Mouse (Mus musculus): ENCODE data around the gene Cpa1. TPM values are rescaled to one million over a fixed set of nuclear protein-coding genes. Genes with fewer than 3 reads are reported as not detected.

Gene Cpa1
- total and polyA plus RNA-seq, 2 experiments from 2014 or later, result 0.51 to 0.60 TPM

GRCm38 (mm10) chr6:30667585-30667984, 28.6 kb downstream of the Cpa1 start:
- no peaks in the 10 kb centered on the region for H3K27me3 ChIP-seq (ENCODE audit: insufficient read depth, low read length)
- no peak overlapping the region for H3K4me3 ChIP-seq (ENCODE audit: low read depth, low read length)
- TF ChIP-seq CTCF (IDR thresholded peaks at IDR 0.05), result no peak
- H3K4me2 ChIP-seq (ENCODE audit: low read depth, low read length, poor library complexity, severe bottlenecking), result no peak overlapping the region
- H3K9me3 ChIP-seq (ENCODE audit: low read length), result no peaks in the 10 kb centered on the region
- no peak for DNase-seq (ENCODE audit: low spot score)
- WGBS, result 29% methylated on average over 5 of the region's 5 CpGs
- peak overlapping the region; percentile 43; the same call in 1 of the 2 replicates for H3K27ac ChIP-seq (ENCODE audit: low read depth, low read length)
- no peak overlapping the region for H3K9ac ChIP-seq (replicated peaks; ENCODE audit: low read length, poor library complexity, severe bottlenecking)
- no peaks in the 10 kb centered on the region for H3K36me3 ChIP-seq (ENCODE audit: insufficient read depth, low read length)
- ATAC-seq (ENCODE audit: low FRiP score), result no peak
- H3K4me1 ChIP-seq (ENCODE audit: insufficient read depth, low read length), result no peaks in the 10 kb centered on the region; the same call in 1 of the 2 replicates

GRCm38 (mm10) chr6:30671696-30672095, 32.7 kb downstream of the Cpa1 start:
- Histone ChIP-seq H3K27ac (ENCODE audit: low read depth, low read length) (no peak overlapping the region), H3K4me1 (ENCODE audit: insufficient read depth, low read length) (peaks cover 17% of the 10 kb centered on the region; the same call in 1 of the 2 replicates), H3K9me3 (ENCODE audit: low read length) (no peaks in the 10 kb centered on the region), H3K9ac (replicated peaks; ENCODE audit: low read length, poor library complexity, severe bottlenecking) (no peak overlapping the region), H3K27me3 (ENCODE audit: insufficient read depth, low read length) (no peaks in the 10 kb centered on the region), H3K4me2 (ENCODE audit: low read depth, low read length, poor library complexity, severe bottlenecking) (no peak overlapping the region), H3K4me3 (ENCODE audit: low read depth, low read length) (no peak overlapping the region), H3K36me3 (ENCODE audit: insufficient read depth, low read length) (no peaks in the 10 kb centered on the region)
- TF ChIP-seq CTCF (IDR thresholded peaks at IDR 0.05), result no peak
- ATAC-seq (ENCODE audit: low FRiP score) (no peak), DNase-seq (ENCODE audit: low spot score) (no peak)
- 77% methylated on average over 5 of the region's 5 CpGs for WGBS

- ATAC-seq (ENCODE audit: low FRiP score), result no peak
- peak; percentile 64 for DNase-seq (ENCODE audit: low spot score)
These were observed 34.9 kb downstream of the Cpa1 start for GRCm38 (mm10) chr6:30673764-30674561.

GRCm38 (mm10) chr6:30674714-30675280, 35.8 kb downstream of the Cpa1 start:
- no peak overlapping the region for H3K4me3 ChIP-seq (ENCODE audit: low read depth, low read length)
- peak; percentile 41; the same call in 1 of the 2 replicates for ATAC-seq (ENCODE audit: low FRiP score)
- no peak for TF ChIP-seq CTCF (IDR thresholded peaks at IDR 0.05)
- no peaks in the 10 kb centered on the region for H3K36me3 ChIP-seq (ENCODE audit: insufficient read depth, low read length)
- H3K27me3 ChIP-seq (ENCODE audit: insufficient read depth, low read length), result no peaks in the 10 kb centered on the region
- peak; percentile 65 for DNase-seq (ENCODE audit: low spot score)
- peak overlapping the region; percentile 84 for H3K27ac ChIP-seq (ENCODE audit: low read depth, low read length)
- peaks cover 22% of the 10 kb centered on the region; the same call in 1 of the 2 replicates for H3K4me1 ChIP-seq (ENCODE audit: insufficient read depth, low read length)
- WGBS, result 21% methylated on average over 9 of the region's 9 CpGs
- no peak overlapping the region for H3K9ac ChIP-seq (replicated peaks; ENCODE audit: low read length, poor library complexity, severe bottlenecking)
- H3K4me2 ChIP-seq (ENCODE audit: low read depth, low read length, poor library complexity, severe bottlenecking), result peak overlapping the region; percentile 16; the same call in 1 of the 2 replicates
- no peaks in the 10 kb centered on the region for H3K9me3 ChIP-seq (ENCODE audit: low read length)

More at GRCm38 (mm10) chr6:30673764-30674561, 34.9 kb downstream of the Cpa1 start:
- no peak overlapping the region for H3K4me3 ChIP-seq (ENCODE audit: low read depth, low read length)
- no peaks in the 10 kb centered on the region for H3K27me3 ChIP-seq (ENCODE audit: insufficient read depth, low read length)
- WGBS, result 24% methylated on average over 14 of the region's 14 CpGs
- H3K9me3 ChIP-seq (ENCODE audit: low read length), result no peaks in the 10 kb centered on the region
- peak overlapping the region; percentile 84 for H3K27ac ChIP-seq (ENCODE audit: low read depth, low read length)
- peak overlapping the region; percentile 29; the same call in 1 of the 2 replicates for H3K9ac ChIP-seq (replicated peaks; ENCODE audit: low read length, poor library complexity, severe bottlenecking)
- TF ChIP-seq CTCF (IDR thresholded peaks at IDR 0.05), result no peak
- H3K4me2 ChIP-seq (ENCODE audit: low read depth, low read length, poor library complexity, severe bottlenecking), result peak overlapping the region; percentile 23; the same call in 1 of the 2 replicates
- H3K36me3 ChIP-seq (ENCODE audit: insufficient read depth, low read length), result no peaks in the 10 kb centered on the region
- peaks cover 20% of the 10 kb centered on the region; the same call in 1 of the 2 replicates for H3K4me1 ChIP-seq (ENCODE audit: insufficient read depth, low read length)

- Histone ChIP-seq H3K4me2 (ENCODE audit: low read depth, low read length, poor library complexity, severe bottlenecking) (peak overlapping the region; percentile 26), H3K9me3 (ENCODE audit: low read length) (no peaks in the 10 kb centered on the region), H3K4me3 (ENCODE audit: low read depth, low read length) (no peak overlapping the region), H3K4me1 (ENCODE audit: insufficient read depth, low read length) (peaks cover 22% of the 10 kb centered on the region; the same call in 1 of the 2 replicates), H3K36me3 (ENCODE audit: insufficient read depth, low read length) (no peaks in the 10 kb centered on the region), H3K9ac (replicated peaks; ENCODE audit: low read length, poor library complexity, severe bottlenecking) (peak overlapping the region; percentile 39; the same call in 1 of the 2 replicates), H3K27ac (ENCODE audit: low read depth, low read length) (peak overlapping the region; percentile 84), H3K27me3 (ENCODE audit: insufficient read depth, low read length) (no peaks in the 10 kb centered on the region)
- peak; percentile 61; the same call in 1 of the 2 replicates for ATAC-seq (ENCODE audit: low FRiP score)
- TF ChIP-seq CTCF (IDR thresholded peaks at IDR 0.05), result no peak
- peak; percentile 44 for DNase-seq (ENCODE audit: low spot score)
- WGBS, result 3% methylated on average over 11 of the region's 11 CpGs
These were observed 36.3 kb downstream of the Cpa1 start for GRCm38 (mm10) chr6:30675281-30675771.

All from midbrain, postnatal 0 days (tissue).